Mouse (Mus musculus) fibroblast of lung, adult 2 months (primary cell): ENCODE results near the gene Gm8332.
"Not testable (repeated sequence)": the region's sequence is repeated elsewhere in the genome, so short reads cannot be mapped to it uniquely, and the experiment has no call there.

Experiments
- DNase-seq: peaks from one replicate; pipeline ENCODE4 v3.0.0-alpha.2; 2011; ENCODE audit warnings: low read depth

The Gm8332 gene

DNA sequence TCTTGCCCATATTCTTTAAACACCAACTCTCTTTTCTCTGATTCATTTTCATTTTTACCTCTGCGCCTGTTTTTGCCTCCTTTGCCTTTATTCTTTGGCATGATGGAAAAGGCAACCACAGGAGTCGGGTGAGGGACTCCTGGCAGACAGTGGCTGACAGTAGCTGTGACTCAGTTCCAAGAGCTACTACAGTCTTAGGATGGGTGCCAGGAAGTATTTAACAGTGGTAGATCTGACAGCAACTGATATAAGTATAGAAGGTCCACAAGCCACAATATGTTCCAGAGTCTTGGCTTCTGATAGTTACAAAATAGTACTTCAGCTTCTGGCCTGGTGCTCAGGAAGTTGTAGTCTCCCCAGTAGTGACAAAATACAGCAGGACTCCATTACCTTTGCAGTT, at the start of gene Gm8332:
Gm8332 (minus strand) TSS at position 101 of the 400 bp plus-strand sequence.
- not testable (repeated sequence) for DNase-seq

- not testable (repeated sequence) for DNase-seq
These were observed 47.3 kb upstream of the Gm8332 start for GRCm38 (mm10) chr12:88297171-88297570.

DNA sequence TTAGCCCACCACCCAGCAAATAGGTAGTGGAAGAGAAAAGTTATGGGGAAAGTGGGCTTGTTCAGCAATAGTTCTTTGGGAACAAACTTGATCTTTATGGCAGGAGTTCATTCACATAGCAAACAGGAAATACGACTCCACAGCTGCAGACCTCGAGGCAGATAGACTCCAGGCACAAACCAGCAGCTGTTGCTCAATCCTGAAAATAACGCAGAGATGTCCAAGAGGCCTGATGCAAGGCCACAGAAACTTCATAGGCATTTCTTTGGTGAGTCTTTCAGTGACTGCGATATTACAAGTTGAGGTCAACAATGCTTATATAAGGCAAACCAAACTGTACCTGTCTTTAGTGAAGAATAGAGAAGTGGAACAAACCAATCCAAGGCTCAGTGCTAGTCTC, 43.2 kb upstream of the Gm8332 start:
- not testable (repeated sequence) for DNase-seq

DNA sequence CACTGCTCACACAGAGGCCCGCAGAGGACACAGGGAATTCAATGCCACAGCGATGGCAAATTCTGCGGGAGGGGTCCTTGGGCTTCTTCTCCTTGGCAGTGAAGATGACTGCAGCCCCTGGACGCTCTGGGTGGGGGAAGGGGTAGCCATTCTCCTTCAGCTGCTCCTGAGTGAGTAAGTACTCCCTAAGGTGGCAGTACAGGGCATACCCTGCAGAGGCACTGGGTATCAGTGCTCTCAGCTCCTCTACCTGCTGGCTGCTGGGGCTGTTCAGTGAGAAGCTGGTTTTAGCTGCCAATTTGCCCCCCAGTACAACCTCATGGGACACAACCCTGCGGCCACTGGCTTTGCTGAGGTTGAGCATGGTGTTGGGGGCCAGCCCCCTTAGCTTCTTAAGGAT, 35.3 kb upstream of the Gm8332 start:
- not testable (repeated sequence) for DNase-seq

GRCm38 (mm10) chr12:88274400-88274799, 24.5 kb upstream of the Gm8332 start, which contains the start of gene Gm5662:
TSS of gene Gm5662 (minus strand) at chr12:88274500.
- not testable (repeated sequence) for DNase-seq

DNA sequence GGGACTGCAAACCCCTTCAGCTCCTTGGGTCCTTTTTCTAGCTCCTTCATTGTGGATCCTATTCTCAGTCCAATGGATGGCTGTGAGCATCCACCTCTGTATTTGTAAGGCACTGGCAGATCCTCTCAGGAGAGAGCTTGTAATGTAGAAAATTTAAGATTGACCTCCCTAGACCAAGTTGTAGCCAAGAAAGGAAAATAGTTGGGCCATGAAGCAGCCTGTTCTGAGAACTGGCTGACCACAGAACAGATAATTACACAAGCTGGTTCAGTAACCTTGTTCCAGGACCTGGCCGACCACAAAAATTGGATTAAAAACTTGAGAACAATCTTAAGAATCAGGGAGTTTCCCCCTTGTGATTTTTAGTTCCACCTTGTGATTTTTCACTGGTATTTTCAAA, 7.3 kb upstream of the Gm8332 start:
- DNase-seq = no peak

DNA sequence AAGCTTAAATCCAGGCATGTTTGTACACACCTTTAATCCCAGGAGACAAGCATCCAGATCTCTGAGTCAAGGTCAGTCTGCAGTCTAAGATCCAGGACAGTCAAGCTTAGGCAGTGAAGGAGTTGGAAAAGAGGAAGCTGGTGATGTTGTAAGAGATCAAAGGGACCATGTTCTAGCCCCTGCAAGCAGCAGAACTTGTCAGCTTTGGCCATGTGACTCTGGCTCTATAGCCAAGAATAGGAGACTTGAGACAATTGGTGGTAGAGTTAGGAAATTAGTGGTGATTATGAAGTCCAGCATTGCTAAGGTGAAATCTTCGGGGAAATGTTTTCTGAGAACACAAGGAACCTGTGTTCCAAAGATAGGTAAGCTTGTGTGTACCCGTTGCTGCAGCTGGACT, 6.0 kb upstream of the Gm8332 start:
- DNase-seq = not testable (repeated sequence)

DNA sequence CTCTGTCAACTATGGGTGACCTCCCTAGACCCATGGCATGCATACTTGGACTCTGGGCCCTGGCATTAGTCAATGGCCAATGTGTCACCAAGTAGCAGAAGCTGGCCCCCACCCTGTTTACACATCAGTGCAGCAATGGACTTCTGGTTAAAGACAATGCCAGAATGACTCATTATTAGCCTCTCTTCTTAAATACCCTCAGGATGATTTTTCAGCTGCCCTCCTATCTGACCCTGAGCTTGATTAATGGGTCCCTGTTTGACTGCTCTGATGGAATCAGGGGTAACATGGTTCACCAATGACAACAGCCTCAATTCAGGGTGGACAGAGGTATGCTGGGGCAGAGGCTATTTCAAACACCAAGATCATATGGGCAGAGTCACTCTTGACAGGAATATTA, 4.1 kb downstream of the Gm8332 start:
- DNase-seq = not testable (repeated sequence)

GRCm38 (mm10) chr12:88242940-88243339, 7.0 kb downstream of the Gm8332 start:
- not testable (repeated sequence) for DNase-seq

GRCm38 (mm10) chr12:88219445-88219844, 30.5 kb downstream of the Gm8332 start:
- no peak for DNase-seq

DNA sequence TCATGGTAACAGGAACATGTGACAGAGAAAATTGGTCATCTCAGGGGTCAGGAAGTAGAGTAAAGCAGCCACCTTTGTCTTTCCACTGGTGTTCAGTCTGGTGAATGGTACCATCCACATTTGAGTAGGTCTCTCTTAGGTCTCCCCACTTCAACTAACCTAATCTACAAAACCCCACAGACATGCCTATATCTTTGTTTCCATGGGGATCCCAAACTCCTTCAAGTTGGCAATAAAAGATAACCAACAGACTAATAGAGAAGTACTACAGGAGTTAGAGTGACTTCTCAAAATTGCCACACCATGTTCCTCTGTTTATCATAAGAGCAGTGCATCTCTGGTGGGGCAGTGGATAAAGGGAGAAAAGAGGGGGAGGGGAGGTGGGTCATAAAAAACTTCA, 31.8 kb downstream of the Gm8332 start:
- DNase-seq = not testable (repeated sequence)

DNA sequence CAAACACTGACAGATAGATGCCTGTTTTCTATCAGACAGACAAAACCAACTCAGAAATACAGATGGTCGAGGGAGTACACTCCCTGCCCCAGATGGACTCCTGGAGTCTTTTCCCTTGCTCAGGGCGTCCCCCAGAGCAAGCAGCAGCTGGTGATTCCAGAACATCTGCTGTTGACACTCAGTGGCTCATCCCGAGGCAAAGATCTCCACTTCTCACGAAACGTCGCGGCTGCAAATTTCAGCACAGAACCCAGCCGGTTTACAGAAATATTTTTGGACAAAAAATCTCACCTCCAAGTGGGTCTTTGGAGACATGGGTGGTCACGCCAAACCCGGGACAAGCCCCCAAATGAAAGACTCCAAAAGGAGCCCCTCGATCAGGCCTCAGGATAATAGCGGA, 35.3 kb downstream of the Gm8332 start:
- DNase-seq = no peak

DNA sequence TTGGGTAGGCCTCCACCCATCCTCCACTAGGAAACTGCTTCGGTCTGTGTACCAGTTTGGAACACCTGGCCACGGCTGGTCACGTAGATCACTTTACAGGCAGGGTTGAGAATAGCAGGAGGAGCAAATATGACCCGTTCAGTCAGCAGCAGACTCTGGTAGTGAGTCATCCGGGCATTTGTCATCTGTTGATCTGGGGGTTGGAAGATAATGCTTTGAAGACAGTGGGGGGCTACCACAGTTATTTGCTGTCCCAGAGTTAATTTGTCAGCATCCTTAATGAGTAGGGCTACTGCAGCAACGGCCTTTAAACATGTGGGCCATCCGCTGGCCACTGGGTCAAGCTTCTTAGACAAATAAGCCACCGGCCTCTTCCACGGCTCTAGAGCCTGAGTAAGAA, 38.4 kb downstream of the Gm8332 start:
- DNase-seq = not testable (repeated sequence)

DNA sequence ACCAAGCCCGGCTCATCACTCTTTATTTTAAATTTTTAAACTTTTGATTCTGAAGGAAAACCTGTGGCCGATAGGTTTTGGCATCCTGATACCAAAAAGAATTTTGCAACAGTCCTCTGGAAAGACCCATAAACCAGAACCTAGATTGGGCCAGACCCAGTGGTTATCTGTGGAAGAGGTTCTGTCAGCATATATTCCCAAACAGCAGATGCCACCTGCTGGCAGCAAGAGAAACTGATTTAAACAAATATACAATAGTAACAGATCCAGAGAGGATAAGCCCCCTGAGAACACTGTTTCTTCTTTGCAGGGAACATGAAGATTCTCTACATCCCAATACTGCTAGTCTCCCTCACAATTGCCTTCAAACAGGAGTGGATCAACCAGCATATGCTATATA, 47.0 kb downstream of the Gm8332 start:
- no peak for DNase-seq
